Mouse (Mus musculus) C2C12 (cell line): ENCODE data around the gene Gm10272.

Experiments used
- CEBPB ChIP-seq: IDR thresholded peaks from one replicate; pipeline ENCODE4 v1.6.1; 2011; ENCODE audit warnings: low read depth, mild to moderate bottlenecking, control low read depth, moderate library complexity
- CTCF ChIP-seq: IDR thresholded peaks from one replicate; pipeline ENCODE4 v1.5.1; 2011; ENCODE audit not compliant: control insufficient read depth, insufficient read depth, insufficient read length
- MAX ChIP-seq: IDR thresholded peaks from one replicate; pipeline ENCODE4 v1.6.1; 2011; ENCODE audit warnings: mild to moderate bottlenecking, control low read depth
- MYOG ChIP-seq: IDR thresholded peaks from one replicate; pipeline ENCODE4 v1.6.1; 2011; ENCODE audit not compliant: control insufficient read depth, insufficient read length; ENCODE audit errors: extremely low read depth
- USF1 ChIP-seq: IDR thresholded peaks from one replicate; pipeline ENCODE4 v1.6.1; 2011; ENCODE audit warnings: low read depth, mild to moderate bottlenecking, control low read depth, moderate library complexity

GRCm38 (mm10) chr10:77706326-77706725 lies at the start of gene Gm10272:
- TF ChIP-seq CTCF (no peak), CEBPB (no peak), USF1 (no peak), MAX (no peak), MYOG (no peak)
